Mouse (Mus musculus) kidney, embryonic 15.5 days (tissue): ENCODE results near the gene Cnp. TPM values are rescaled to one million over a fixed set of nuclear protein-coding genes. Genes with fewer than 3 reads are reported as not detected.
"Not testable (repeated sequence)": the region's sequence is repeated elsewhere in the genome, so short reads cannot be mapped to it uniquely, and the experiment has no call there.

Source experiments
- ATAC-seq: fragments of 200-750 bp; cut with Nextera tagmentation; replicated peaks from 2 replicates; pipeline ENCODE4 v1.8.0; 2017; ENCODE audit warnings: moderate TSS enrichment; ENCODE audit not compliant: low FRiP score
- H3K27ac ChIP-seq: fragments of 300-500 bp; sonication (generic); 2 replicates; pipeline ENCODE4 v1.5.1; 2015; ENCODE audit warnings: mild to moderate bottlenecking, inconsistent platforms
- H3K27me3 ChIP-seq: fragments of 300-500 bp; sonication (generic); 2 replicates; pipeline ENCODE4 v1.6.1; 2015; ENCODE audit warnings: inconsistent platforms
- H3K36me3 ChIP-seq: fragments of 300-500 bp; sonication (generic); 2 replicates; pipeline ENCODE4 v1.6.1; 2015; ENCODE audit warnings: inconsistent platforms
- H3K4me1 ChIP-seq: fragments of 300-500 bp; sonication (generic); 2 replicates; pipeline ENCODE4 v1.6.1; 2015; ENCODE audit warnings: inconsistent platforms
- H3K4me2 ChIP-seq: fragments of 300-500 bp; sonication (generic); 2 replicates; pipeline ENCODE4 v1.6.1; 2015; ENCODE audit warnings: moderate library complexity, mild to moderate bottlenecking, inconsistent platforms
- H3K4me3 ChIP-seq: fragments of 300-500 bp; sonication (generic); replicated peaks from 2 replicates; pipeline ENCODE4 v1.5.1; 2015; ENCODE audit warnings: mild to moderate bottlenecking, inconsistent platforms
- H3K9ac ChIP-seq: fragments of 300-500 bp; sonication (generic); 2 replicates; pipeline ENCODE4 v1.6.1; 2015; ENCODE audit warnings: mild to moderate bottlenecking, inconsistent platforms
- H3K9me3 ChIP-seq: fragments of 300-500 bp; sonication (generic); replicated peaks from 2 replicates; pipeline ENCODE4 v1.6.1; 2016; ENCODE audit warnings: inconsistent platforms
- WGBS: fragments of 180-500 bp; shearing (Covaris S2); methylation state at CpG from one replicate; pipeline ENCODE4 v1.1.7; 2015; ENCODE audit warnings: mixed read lengths; 5-methylcytosine and 5-hydroxymethylcytosine counted together
- polyA plus RNA-seq: library from polyadenylated mRNA; unstranded; fragments of >200 nt; fragmentation: Nextera tagmentation; extraction: Ambion mirVana; gene quantifications from 2 replicates; pipeline ENCODE4 v1.2.1, GENCODE M21; 2015

Cnp gene
- polyA plus RNA-seq, 1 experiment from 2014 or later, result 29.6 TPM

GRCm38 (mm10) chr11:100576256-100576655 lies 1.6 kb downstream of the Cnp start:
- WGBS, result 74% methylated on average over 21 of the region's 21 CpGs
- no peak overlapping the region for H3K4me3 ChIP-seq

DNA sequence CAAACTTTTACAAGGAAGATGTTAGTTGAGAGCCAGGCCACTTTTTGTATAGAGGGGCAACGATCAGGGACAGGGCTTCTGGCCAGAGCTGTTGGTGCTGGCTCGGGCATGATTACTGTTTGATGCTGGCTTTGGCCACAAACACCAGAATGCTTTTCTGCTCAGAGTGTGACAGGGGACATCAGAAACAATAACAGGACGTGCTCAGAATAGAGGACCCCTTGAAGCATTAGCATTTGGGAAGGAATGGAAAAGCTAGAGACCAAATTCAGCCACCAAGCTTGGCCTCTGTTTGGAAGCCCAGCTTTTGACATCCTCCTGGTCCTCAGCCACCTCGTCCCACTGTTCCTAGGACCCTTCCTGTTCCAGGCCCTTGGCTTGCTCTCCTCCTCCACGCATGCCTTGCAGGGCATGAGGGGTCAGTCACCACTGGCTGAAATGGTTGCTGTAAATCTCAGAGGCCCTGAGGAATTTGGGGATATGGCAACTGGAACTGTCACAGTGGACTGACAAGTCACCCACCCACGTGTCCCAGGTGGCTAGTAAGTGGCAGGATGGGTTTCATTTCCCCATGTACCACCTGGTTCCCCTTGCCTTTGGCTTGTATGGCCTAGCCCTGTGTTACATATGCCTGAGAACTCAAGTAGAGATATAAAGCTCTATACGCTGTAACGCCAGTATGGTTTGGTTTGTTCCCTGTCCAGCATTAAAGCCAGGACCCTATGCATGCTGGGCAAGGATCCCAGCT lies 3.3 kb downstream of the Cnp start:
- peaks cover 47% of the 10 kb centered on the region for H3K36me3 ChIP-seq
- WGBS, result 59% methylated on average over 8 of the region's 8 CpGs
- H3K4me2 ChIP-seq, result no peak overlapping the region
- H3K9me3 ChIP-seq, result no peaks in the 10 kb centered on the region
- H3K27me3 ChIP-seq, result no peaks in the 10 kb centered on the region
- no peak overlapping the region for H3K9ac ChIP-seq
- no peak for ATAC-seq
- H3K4me3 ChIP-seq, result no peak overlapping the region
- H3K4me1 ChIP-seq, result peaks cover 25% of the 10 kb centered on the region
- H3K27ac ChIP-seq, result no peak overlapping the region

More at GRCm38 (mm10) chr11:100576256-100576655, 1.6 kb downstream of the Cnp start:
- no peak for ATAC-seq
- Histone ChIP-seq H3K9ac (no peak overlapping the region), H3K4me1 (peaks cover 32% of the 10 kb centered on the region), H3K27me3 (0 out of 2 replicates have a peak, but pooled peaks cover 7% of the 10 kb centered on the region), H3K9me3 (no peaks in the 10 kb centered on the region), H3K27ac (no peak overlapping the region), H3K4me2 (no peak overlapping the region), H3K36me3 (peaks cover 30% of the 10 kb centered on the region)

DNA sequence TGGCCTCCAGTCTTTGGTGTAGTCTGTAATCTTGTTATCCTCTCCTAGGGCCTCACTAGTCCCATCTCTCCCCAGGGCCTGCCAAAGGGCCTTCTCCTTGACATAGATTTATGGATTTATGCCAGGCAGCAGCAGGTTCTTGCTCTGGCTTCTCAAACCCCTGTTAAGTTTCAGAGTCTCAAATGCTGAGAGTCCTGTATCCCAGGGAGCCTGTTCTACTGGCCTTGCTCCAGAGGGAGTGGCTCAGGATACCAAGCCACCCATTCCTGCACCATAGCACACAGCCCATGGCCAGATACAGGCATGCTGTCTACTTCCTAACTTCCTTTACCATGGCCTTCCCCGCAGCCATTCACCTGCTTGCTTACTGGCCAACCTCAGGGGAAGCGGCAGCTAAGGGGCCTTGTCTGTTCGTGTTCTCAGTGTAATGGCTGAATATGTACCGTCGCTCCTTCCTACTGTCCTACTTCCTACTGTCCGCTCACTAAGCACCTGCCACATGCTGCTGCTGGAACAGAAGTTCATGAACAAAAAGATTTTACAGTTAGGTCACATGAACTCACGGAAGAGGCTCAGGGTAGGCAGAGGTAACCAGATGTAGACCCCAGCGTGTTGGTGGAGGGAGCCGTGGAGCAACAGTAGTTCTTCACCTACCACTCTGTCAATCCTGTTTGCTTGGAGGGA lies 4.6 kb downstream of the Cnp start:
- Histone ChIP-seq H3K4me2 (no peak overlapping the region), H3K9me3 (no peaks in the 10 kb centered on the region), H3K4me3 (no peak overlapping the region), H3K27me3 (no peaks in the 10 kb centered on the region), H3K9ac (no peak overlapping the region), H3K4me1 (peaks cover 25% of the 10 kb centered on the region), H3K27ac (no peak overlapping the region), H3K36me3 (peaks cover 60% of the 10 kb centered on the region)
- 92% methylated on average over 9 of the region's 9 CpGs for WGBS
- no peak for ATAC-seq

DNA sequence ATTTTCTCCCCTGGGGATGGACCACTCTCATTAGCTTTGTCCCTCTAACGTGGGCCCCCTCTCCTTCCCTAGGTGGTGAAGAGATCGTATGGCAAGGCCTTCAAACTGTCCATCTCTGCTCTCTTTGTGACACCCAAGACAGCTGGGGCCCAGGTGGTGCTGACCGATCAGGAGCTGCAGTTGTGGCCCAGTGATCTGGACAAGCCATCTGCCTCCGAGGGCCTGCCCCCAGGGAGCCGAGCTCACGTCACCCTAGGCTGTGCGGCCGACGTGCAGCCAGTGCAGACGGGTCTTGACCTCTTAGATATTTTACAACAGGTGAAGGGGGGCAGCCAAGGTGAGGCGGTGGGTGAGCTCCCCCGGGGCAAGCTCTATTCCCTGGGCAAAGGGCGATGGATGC lies 5.6 kb downstream of the Cnp start:
- Histone ChIP-seq H3K36me3 (peaks cover 70% of the 10 kb centered on the region), H3K9me3 (no peaks in the 10 kb centered on the region), H3K27ac (no peak overlapping the region), H3K4me1 (peaks cover 21% of the 10 kb centered on the region), H3K9ac (no peak overlapping the region), H3K4me2 (no peak overlapping the region), H3K4me3 (no peak overlapping the region), H3K27me3 (no peaks in the 10 kb centered on the region)
- ATAC-seq, result peak; percentile 35; the same call in 1 of the 2 replicates
- 56% methylated on average over 13 of the region's 13 CpGs for WGBS

- H3K9me3 ChIP-seq, result no peaks in the 10 kb centered on the region
- no peaks in the 10 kb centered on the region for H3K27me3 ChIP-seq
- no peak for ATAC-seq
- H3K36me3 ChIP-seq, result peaks cover 85% of the 10 kb centered on the region
- WGBS, result 62% methylated on average over 4 of the region's 4 CpGs
- H3K4me2 ChIP-seq, result no peak overlapping the region
- no peak overlapping the region for H3K9ac ChIP-seq
- no peak overlapping the region for H3K4me3 ChIP-seq
- 0 out of 2 replicates have a peak overlapping the region, but pooled peaks have one; percentile 5 for H3K27ac ChIP-seq
- H3K4me1 ChIP-seq, result peaks cover 13% of the 10 kb centered on the region
Measured at GRCm38 (mm10) chr11:100581756-100582155, 7.1 kb downstream of the Cnp start.

- not testable (repeated sequence) for H3K27ac ChIP-seq, H3K27me3 ChIP-seq, ATAC-seq, H3K4me3 ChIP-seq, H3K4me2 ChIP-seq, H3K9ac ChIP-seq, H3K9me3 ChIP-seq
- Histone ChIP-seq H3K4me1 (peaks cover 13% of the 10 kb centered on the region), H3K36me3 (peaks cover 91% of the 10 kb centered on the region)
- WGBS, result 97% methylated on average over 1 of the region's 1 CpGs
Measured at GRCm38 (mm10) chr11:100582413-100582812, 7.7 kb downstream of the Cnp start.

- no peak for ATAC-seq
- H3K36me3 ChIP-seq, result peaks cover 96% of the 10 kb centered on the region
- no peak overlapping the region for H3K27ac ChIP-seq
- no peak overlapping the region for H3K9ac ChIP-seq
- WGBS, result 81% methylated on average over 2 of the region's 2 CpGs
- no peak overlapping the region for H3K4me2 ChIP-seq
- no peak overlapping the region for H3K4me3 ChIP-seq
- no peaks in the 10 kb centered on the region for H3K9me3 ChIP-seq
- peaks cover 12% of the 10 kb centered on the region for H3K4me1 ChIP-seq
- no peaks in the 10 kb centered on the region for H3K27me3 ChIP-seq
Measured at GRCm38 (mm10) chr11:100582836-100583235, 8.1 kb downstream of the Cnp start.

DNA sequence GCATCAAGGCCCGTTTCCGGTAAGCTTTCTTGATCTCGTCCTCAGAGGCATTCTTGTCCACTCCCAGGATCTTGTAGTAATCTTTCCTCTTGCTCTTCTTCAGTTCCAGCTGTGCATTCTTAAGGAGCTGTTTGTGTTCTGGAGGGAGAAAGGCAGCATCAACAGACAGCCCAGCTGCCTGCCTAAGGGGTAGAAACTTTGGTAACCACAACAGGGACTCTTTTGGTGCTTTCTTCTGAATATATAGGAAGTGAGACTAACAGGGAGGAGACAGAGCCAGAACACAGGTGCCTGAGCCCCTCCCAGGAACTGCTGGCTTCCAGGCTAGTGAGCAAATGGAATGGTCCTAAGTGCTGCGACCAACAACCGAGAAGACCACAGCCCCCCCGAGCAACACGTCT lies 9.9 kb downstream of the Cnp start:
- 91% methylated on average over 7 of the region's 7 CpGs for WGBS
- Histone ChIP-seq H3K36me3 (peaks cover 100% of the 10 kb centered on the region), H3K27me3 (no peaks in the 10 kb centered on the region), H3K4me3 (no peak overlapping the region), H3K9me3 (no peaks in the 10 kb centered on the region), H3K4me1 (no peaks in the 10 kb centered on the region), H3K9ac (no peak overlapping the region), H3K27ac (no peak overlapping the region), H3K4me2 (no peak overlapping the region)
- ATAC-seq, result no peak

GRCm38 (mm10) chr11:100585148-100585547 lies 10.4 kb downstream of the Cnp start:
- no peaks in the 10 kb centered on the region for H3K9me3 ChIP-seq
- H3K4me2 ChIP-seq, result no peak overlapping the region
- H3K27ac ChIP-seq, result no peak overlapping the region
- H3K36me3 ChIP-seq, result peaks cover 100% of the 10 kb centered on the region
- no peaks in the 10 kb centered on the region for H3K27me3 ChIP-seq
- no peak overlapping the region for H3K4me3 ChIP-seq
- ATAC-seq, result no peak
- H3K4me1 ChIP-seq, result no peaks in the 10 kb centered on the region
- H3K9ac ChIP-seq, result no peak overlapping the region
- 92% methylated on average over 3 of the region's 3 CpGs for WGBS

DNA sequence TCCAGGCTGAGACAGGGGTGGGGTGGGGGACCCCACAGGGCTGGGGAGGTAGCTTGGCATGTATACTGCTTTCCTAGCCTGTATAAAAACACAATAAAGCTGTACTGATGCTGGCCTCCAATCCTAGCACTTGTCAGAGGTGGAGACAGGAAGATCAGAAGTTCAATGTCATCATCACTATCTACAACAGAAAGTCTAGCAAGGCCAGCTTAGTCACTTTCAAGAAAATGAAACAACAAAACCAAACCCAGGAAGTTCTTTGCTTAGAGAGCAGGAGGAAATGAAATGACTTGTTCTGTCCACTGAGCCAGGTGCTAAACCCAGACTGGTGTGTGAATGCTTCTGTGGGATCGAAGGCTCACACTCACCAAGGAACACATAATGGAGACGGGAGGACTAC lies 13.8 kb downstream of the Cnp start:
- H3K27ac ChIP-seq, result no peak overlapping the region
- peaks cover 100% of the 10 kb centered on the region for H3K36me3 ChIP-seq
- ATAC-seq, result no peak
- H3K9ac ChIP-seq, result no peak overlapping the region
- 94% methylated on average over 2 of the region's 2 CpGs for WGBS
- H3K27me3 ChIP-seq, result no peaks in the 10 kb centered on the region
- no peak overlapping the region for H3K4me2 ChIP-seq
- H3K9me3 ChIP-seq, result no peaks in the 10 kb centered on the region
- no peak overlapping the region for H3K4me3 ChIP-seq
- H3K4me1 ChIP-seq, result no peaks in the 10 kb centered on the region

- Histone ChIP-seq H3K27me3 (no peaks in the 10 kb centered on the region), H3K9me3 (no peaks in the 10 kb centered on the region), H3K36me3 (peaks cover 99% of the 10 kb centered on the region), H3K9ac (no peak overlapping the region), H3K4me1 (no peaks in the 10 kb centered on the region), H3K4me3 (no peak overlapping the region), H3K4me2 (no peak overlapping the region), H3K27ac (no peak overlapping the region)
- 86% methylated on average over 11 of the region's 11 CpGs for WGBS
- ATAC-seq, result no peak
Measured at GRCm38 (mm10) chr11:100592346-100593046, 17.8 kb downstream of the Cnp start.

- no peaks in the 10 kb centered on the region for H3K4me1 ChIP-seq
- H3K27me3 ChIP-seq, result no peaks in the 10 kb centered on the region
- 80% methylated on average over 7 of the region's 7 CpGs for WGBS
- no peaks in the 10 kb centered on the region for H3K9me3 ChIP-seq
- H3K27ac ChIP-seq, result no peak overlapping the region
- no peak overlapping the region for H3K4me3 ChIP-seq
- H3K4me2 ChIP-seq, result no peak overlapping the region
- H3K36me3 ChIP-seq, result peaks cover 99% of the 10 kb centered on the region
- no peak for ATAC-seq
- no peak overlapping the region for H3K9ac ChIP-seq
Measured at GRCm38 (mm10) chr11:100594608-100595007, 19.9 kb downstream of the Cnp start.
